Mouse (Mus musculus): Measurements from ENCODE around the gene F13b. TPM values are rescaled to one million over a fixed set of nuclear protein-coding genes. Genes with fewer than 3 reads are reported as not detected.

F13b gene
- total RNA-seq (2021), result 10 to 100 TPM in 1 of 2 experiments, 1 to 10 TPM in 1; 2.8 to 15.7 TPM
- long read RNA-seq, experiment 1, transcript F13b-201 (12 exons, 2,379 nt), result major isoform, 10 of 15 reads
- long read RNA-seq, experiment 1, partial matches to known transcripts, result 4 of 15 reads
- long read RNA-seq, experiment 1, other reads (novel, unspliced or antisense), result 1 of 15 reads
- long read RNA-seq, experiment 2, partial matches to known transcripts, result 0 of 3 reads
- long read RNA-seq, experiment 2, other reads (novel, unspliced or antisense), result 0 of 3 reads

DNA sequence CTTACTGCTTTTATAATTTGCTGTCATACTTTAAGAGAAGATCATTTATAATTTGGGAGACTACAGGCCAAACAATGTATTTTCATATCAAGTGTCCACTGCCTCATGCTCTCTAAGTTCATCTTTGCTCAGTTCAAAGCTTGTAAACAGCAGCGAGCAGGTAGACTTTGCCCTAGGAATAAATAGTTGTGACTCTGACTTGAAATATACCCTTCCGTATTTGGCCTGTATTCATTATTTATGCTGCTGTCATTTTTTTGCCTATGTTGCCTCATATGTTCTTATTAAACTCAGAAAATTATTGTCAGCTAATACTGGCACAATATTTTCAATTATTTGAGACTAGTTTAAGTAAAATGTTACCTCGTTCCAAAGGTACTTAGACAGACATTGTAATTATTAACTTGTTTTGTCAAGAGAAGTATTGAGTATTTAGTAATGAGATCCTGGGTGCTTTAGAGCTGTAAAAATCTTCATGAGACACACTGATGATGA, at the start of gene F13b:
TSS of gene F13b (plus strand) at position 445 of the 495 bp plus-strand sequence.
- DNase-seq (ENCODE audit: low spot score in 2 of 2), result no peak

GRCm38 (mm10) chr1:139454340-139455225, 46.9 kb upstream of the F13b start, which contains the start of gene Aspm:
Gene Aspm, plus strand, starts transcription at chr1:139454772.
- peak; percentile 58 to 74 for DNase-seq (ENCODE audit: low spot score in 2 of 2)

- no peak for DNase-seq (ENCODE audit: low spot score in 2 of 2)
These were observed 46.2 kb upstream of the F13b start for GRCm38 (mm10) chr1:139455226-139455869.

DNA sequence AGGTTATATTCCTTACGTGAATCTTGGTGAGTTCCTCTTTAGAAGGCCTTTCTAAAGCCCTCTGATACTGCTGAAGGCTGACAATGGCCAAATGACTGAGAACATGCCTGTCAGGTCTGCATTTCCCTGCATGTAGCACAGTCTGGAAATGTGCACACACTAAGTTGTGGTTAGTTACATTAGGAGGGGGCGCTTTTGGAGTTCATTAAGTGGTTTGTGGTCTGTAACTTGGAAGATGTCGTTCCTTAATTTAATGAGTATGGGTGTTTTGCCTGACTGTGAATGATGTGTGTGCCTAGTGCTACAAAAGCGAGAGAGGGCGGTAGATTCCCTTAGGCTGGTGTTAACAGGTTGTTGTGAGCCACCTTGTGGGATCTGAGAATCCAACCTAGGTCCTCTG, 40.7 kb upstream of the F13b start:
- no peak for DNase-seq (ENCODE audit: low spot score in 2 of 2)

DNA sequence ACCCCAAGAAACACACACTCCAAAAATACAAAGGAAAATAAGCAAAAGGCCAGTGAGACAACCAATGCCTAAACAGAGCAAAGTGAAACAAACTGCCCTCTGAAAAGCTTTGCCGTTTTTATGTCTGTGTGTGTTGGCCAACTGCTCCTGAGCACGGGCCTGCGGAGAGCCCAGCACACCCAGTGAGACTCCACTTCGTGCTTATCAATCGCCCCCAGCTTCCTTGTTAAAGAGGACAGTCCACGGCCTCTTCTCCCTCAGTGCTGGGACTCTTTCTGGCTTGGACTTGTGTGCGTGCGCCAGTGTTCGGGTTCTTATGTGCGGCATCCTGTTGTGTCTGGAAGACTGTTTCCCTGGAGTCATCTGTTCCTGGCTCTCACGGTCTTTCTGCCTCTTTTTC, 35.6 kb upstream of the F13b start:
- DNase-seq (ENCODE audit: low spot score in 2 of 2), result no peak

GRCm38 (mm10) chr1:139478898-139479297, 22.6 kb upstream of the F13b start:
- DNase-seq (ENCODE audit: low spot score in 2 of 2), result no peak

DNA sequence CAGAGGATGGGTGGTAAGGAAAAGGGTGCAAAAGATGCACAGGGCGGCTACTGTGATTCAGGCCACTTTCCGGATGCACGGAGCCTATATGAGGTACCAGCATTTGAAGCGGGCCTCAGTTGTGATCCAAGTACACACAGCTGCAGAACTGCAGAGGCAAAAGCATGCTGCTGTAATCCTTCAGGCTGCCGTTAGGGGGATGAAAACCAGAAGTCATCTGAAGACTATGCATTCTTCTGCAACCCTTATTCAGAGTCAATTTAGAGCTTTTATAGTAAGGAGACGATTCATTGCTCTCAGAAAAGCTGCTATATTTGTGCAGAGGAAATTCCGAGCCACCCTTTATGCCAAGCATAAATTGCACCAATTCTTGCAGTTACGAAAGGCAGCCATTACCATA, 21.3 kb upstream of the F13b start:
- no peak for DNase-seq (ENCODE audit: low spot score in 2 of 2)

GRCm38 (mm10) chr1:139481146-139481545, 20.4 kb upstream of the F13b start:
- DNase-seq (ENCODE audit: low spot score in 2 of 2), result no peak

DNA sequence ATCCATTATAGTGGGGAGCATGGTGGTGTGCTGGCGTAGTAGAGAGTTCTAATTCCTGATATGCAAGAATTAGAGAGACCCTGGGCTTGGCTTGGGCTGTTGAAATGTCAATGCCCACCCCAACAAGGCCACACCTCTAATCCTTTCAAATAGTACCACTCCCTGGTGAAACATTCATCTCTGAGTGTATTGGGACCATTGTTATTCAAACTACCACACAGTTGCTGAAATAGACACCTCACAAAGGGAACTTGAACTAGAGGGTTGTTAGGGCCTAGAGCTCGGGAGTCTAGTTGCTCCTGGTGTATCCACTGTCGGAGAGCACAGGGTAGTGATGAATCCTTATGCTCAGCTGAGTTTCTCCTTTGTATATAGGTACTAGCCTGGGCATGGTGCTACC, 6.9 kb upstream of the F13b start:
- DNase-seq (ENCODE audit: low spot score in 2 of 2), result no peak

- DNase-seq (ENCODE audit: low spot score in 2 of 2), result no peak
These were observed 6.1 kb upstream of the F13b start for GRCm38 (mm10) chr1:139495408-139495807.

DNA sequence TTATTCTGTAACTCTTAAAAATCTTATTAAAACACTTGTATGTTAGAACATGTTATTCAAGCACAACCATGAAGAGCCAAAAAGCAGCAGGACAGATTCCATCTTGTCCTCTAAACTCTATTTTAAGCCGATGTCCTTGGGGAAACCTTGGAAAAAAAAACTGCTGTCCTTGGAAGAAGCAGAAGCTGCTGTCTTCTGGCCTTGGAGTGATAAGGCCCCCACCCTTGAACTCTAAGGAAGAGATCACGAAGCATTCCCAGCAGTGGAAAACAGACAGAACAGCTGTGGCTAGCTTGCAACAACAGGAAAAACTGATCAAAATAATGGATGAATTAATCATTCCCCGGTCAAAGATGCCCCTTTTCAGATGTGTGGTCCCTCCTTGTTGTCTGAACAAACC, 5.3 kb upstream of the F13b start:
- no peak for DNase-seq (ENCODE audit: low spot score in 2 of 2)

- DNase-seq (ENCODE audit: low spot score in 2 of 2), result no peak
These were observed 1.8 kb upstream of the F13b start for GRCm38 (mm10) chr1:139499751-139500150.

- DNase-seq (ENCODE audit: low spot score in 2 of 2), result no peak
These were observed 13.1 kb downstream of the F13b start for GRCm38 (mm10) chr1:139514556-139514955.

GRCm38 (mm10) chr1:139548536-139548935, 47.0 kb downstream of the F13b start:
- no peak for DNase-seq (ENCODE audit: low spot score in 2 of 2)

- no peak for DNase-seq (ENCODE audit: low spot score in 2 of 2)
These were observed 49.8 kb downstream of the F13b start for GRCm38 (mm10) chr1:139551311-139551710.

DNA sequence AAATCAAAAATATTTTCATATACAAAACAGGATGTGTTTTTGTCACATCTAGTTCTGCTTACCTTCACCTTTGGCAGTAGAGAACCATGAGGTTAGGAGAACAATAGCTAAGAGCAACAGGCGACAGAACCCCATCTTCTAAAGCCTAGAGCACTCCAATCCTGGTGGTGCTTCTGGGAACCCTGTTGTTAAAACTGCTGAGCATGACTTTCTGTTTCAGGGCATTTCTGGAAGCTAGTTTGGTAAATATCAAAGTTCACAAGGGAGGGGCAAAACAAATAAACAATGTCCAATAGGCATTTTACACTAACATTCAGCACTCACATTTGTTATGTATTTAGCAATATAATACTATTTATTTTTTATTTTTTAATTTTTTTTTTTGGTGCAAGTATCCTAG, 58.5 kb downstream of the F13b start, which contains the start of gene Cfhr1:
TSS of gene Cfhr1 (minus strand) at position 249 of the 400 bp plus-strand sequence.
- no peak for DNase-seq (ENCODE audit: low spot score in 2 of 2)

Other genes with a start within 250 kb of the F13b start
- under 1 TPM; 0.14 to 0.20 TPM for gene Crb1, start 124.6 kb upstream of the F13b start, total RNA-seq (2021)
- gene Zbtb41, start 79.4 kb upstream of the F13b start, total RNA-seq (2021), result 10 to 100 TPM; 31.0 to 38.6 TPM
- 10 to 100 TPM; 14.1 to 15.1 TPM for gene Aspm, start 46.9 kb upstream of the F13b start, total RNA-seq (2021)
- 1 to 10 TPM in 1 of 2 experiments, not detected in 1; 3.1 TPM for gene Cfhr1, start 58.6 kb downstream of the F13b start, total RNA-seq (2021)

All from adrenal gland, postnatal 4 days (tissue).